Mouse (Mus musculus) E14TG2a.4 (cell line): ENCODE measurements around the gene Igdcc4.

Experiments used
- H3K27me3 ChIP-seq: 2 replicates; pipeline ENCODE4 v1.6.1; 2014; ENCODE audit warnings: low read length, control low read depth; ENCODE audit not compliant: insufficient read depth
- H3K36me3 ChIP-seq: 2 replicates; pipeline ENCODE4 v1.6.1; 2014; ENCODE audit warnings: low read length, control low read depth; ENCODE audit not compliant: insufficient read depth
- H3K4me1 ChIP-seq: replicated peaks from 2 replicates; pipeline ENCODE4 v1.6.1; 2014; ENCODE audit warnings: low read depth, low read length, control low read depth
- H3K4me3 ChIP-seq: replicated peaks from 2 replicates; pipeline ENCODE4 v1.5.1; 2014; ENCODE audit warnings: mild to moderate bottlenecking, low read length
- H3K9me3 ChIP-seq: 2 replicates; pipeline ENCODE4 v1.6.1; 2014; ENCODE audit warnings: low read length, control low read depth
- CTCF ChIP-seq: conservative IDR thresholded peaks from 2 replicates; pipeline ENCODE4 v1.5.1; 2014; ENCODE audit warnings: low read length
- NANOG ChIP-seq: IDR thresholded peaks from 2 replicates; pipeline ENCODE4 v1.6.1; 2014; ENCODE audit warnings: borderline replicate concordance, low read length, mixed read lengths
- POU5F1 ChIP-seq: IDR thresholded peaks from 2 replicates; pipeline ENCODE4 v1.6.1; 2014; ENCODE audit warnings: low read length, borderline replicate concordance

Gene Igdcc4

DNA sequence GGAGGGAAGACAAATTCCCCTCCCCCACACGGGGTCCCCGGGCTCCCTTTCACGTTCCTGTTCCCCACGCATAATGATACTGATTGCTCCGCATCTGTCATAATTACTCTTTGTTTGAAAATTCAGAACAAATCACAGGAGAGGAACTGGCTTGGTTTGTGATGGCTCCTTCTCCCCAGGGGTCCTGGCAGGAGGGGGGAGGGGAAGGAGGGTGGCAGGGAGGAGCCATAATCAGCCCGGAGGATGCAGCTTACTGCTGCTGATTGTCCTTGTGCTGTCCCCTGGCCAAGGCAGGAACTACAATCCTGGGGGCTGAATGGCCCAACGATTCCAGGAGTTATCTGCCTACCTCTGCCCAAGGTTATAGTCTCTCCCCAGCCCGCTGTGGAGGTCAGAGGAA lies 55.3 kb downstream of the Igdcc4 start:
- H3K36me3 ChIP-seq = no peaks in the 10 kb centered on the region
- peaks cover 69% of the 10 kb centered on the region for H3K27me3 ChIP-seq
- no peaks in the 10 kb centered on the region for H3K9me3 ChIP-seq
- H3K4me3 ChIP-seq = peak overlapping the region; percentile 52
- H3K4me1 ChIP-seq = peaks cover 89% of the 10 kb centered on the region
- TF ChIP-seq CTCF (no peak), NANOG (no peak), POU5F1 (no peak)

- H3K4me3 ChIP-seq = peak overlapping the region; percentile 52; the same call in 1 of the 2 replicates
- H3K9me3 ChIP-seq = no peaks in the 10 kb centered on the region
- H3K4me1 ChIP-seq = peaks cover 91% of the 10 kb centered on the region
- TF ChIP-seq CTCF (no peak), NANOG (no peak), POU5F1 (no peak)
- peaks cover 72% of the 10 kb centered on the region for H3K27me3 ChIP-seq
- no peaks in the 10 kb centered on the region for H3K36me3 ChIP-seq
Observed at GRCm38 (mm10) chr9:65157631-65158030, 56.3 kb downstream of the Igdcc4 start.

- Histone ChIP-seq H3K4me3 (no peak overlapping the region), H3K36me3 (no peaks in the 10 kb centered on the region), H3K27me3 (peaks cover 64% of the 10 kb centered on the region), H3K4me1 (peaks cover 78% of the 10 kb centered on the region), H3K9me3 (peaks cover 4% of the 10 kb centered on the region)
- TF ChIP-seq POU5F1 (no peak), CTCF (no peak), NANOG (no peak)
Observed at GRCm38 (mm10) chr9:65161188-65161587, 59.9 kb downstream of the Igdcc4 start.

DNA sequence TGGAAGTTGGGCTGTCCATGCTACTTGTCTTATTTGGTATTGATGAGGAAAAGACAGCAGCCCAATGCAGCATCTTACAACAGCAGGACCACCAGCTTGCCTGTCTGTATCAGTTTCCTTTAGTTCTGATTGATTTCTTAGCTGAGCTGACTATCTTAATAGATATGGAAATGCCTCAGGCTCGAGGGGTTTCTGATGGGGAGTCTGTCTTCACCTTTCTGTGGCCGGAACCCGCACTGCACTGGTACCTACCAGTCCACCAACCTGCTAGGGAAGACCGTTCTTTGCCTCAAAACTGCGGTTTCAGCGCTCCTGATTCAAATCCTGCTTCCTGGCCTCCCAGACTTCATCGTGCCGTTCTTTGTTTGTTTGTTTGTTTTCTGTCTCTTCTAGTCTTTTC lies 60.6 kb downstream of the Igdcc4 start:
- TF ChIP-seq POU5F1 (no peak), NANOG (no peak), CTCF (no peak)

GRCm38 (mm10) chr9:65162711-65163639 lies 61.7 kb downstream of the Igdcc4 start:
- TF ChIP-seq NANOG (no peak), CTCF (no peak), POU5F1 (no peak)
- Histone ChIP-seq H3K4me3 (peak overlapping the region; percentile 75), H3K36me3 (no peaks in the 10 kb centered on the region), H3K9me3 (peaks cover 4% of the 10 kb centered on the region), H3K27me3 (peaks cover 55% of the 10 kb centered on the region), H3K4me1 (peaks cover 78% of the 10 kb centered on the region)

More for the DNA sequence above, 60.6 kb downstream of the Igdcc4 start:
- Histone ChIP-seq H3K27me3 (peaks cover 64% of the 10 kb centered on the region), H3K4me1 (peaks cover 78% of the 10 kb centered on the region), H3K4me3 (no peak overlapping the region), H3K36me3 (no peaks in the 10 kb centered on the region), H3K9me3 (peaks cover 4% of the 10 kb centered on the region)

DNA sequence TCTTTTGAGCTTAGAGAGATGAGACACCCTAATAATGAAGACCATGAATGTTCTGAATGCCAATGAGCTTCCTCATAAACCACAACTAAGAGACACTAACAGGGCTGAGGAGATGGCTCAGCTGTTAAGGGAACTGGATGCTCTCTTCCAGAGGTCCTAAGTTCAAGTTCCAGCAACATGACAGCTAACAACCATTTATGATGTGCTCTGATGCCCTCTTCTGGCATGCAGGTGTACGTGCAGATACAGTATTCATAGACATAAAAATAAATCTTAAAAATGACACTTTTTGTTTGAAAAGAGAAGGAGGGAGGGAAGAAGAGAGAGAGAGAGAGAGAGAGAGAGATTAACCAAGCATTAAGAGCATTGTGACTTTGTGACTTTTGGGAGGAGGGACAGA lies 63.6 kb downstream of the Igdcc4 start:
- H3K4me1 ChIP-seq = peaks cover 82% of the 10 kb centered on the region
- H3K36me3 ChIP-seq = no peaks in the 10 kb centered on the region

GRCm38 (mm10) chr9:65166386-65166785 lies 65.1 kb downstream of the Igdcc4 start:
- Histone ChIP-seq H3K9me3 (peaks cover 4% of the 10 kb centered on the region), H3K27me3 (peaks cover 29% of the 10 kb centered on the region), H3K36me3 (no peaks in the 10 kb centered on the region), H3K4me3 (no peak overlapping the region), H3K4me1 (peaks cover 73% of the 10 kb centered on the region)
- TF ChIP-seq NANOG (no peak), POU5F1 (no peak)

More for the DNA sequence above, 63.6 kb downstream of the Igdcc4 start:
- TF ChIP-seq POU5F1 (no peak), NANOG (no peak), CTCF (peak; percentile 49)
- H3K9me3 ChIP-seq = peaks cover 4% of the 10 kb centered on the region
- H3K27me3 ChIP-seq = peaks cover 43% of the 10 kb centered on the region
- no peak overlapping the region for H3K4me3 ChIP-seq

DNA sequence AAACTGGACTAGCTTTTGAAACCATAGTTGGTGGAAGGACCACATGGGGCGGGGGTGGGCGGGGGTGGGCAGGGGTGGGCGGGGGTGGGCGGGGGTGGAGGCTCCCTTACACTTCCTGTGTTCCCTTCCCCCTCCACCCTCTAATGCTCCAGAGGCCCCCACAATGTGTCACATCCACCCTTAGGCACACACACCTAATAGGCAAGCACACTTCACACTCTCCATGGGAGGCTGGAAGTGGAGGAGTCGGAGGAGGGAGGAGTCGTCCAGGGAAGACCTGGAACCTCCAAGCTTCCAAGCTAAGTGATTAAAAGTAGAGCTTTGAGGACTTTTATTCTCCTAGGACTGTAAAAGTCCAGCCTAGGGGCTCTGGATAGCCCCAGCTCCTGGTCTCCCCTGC lies 67.2 kb downstream of the Igdcc4 start:
- Histone ChIP-seq H3K4me1 (peaks cover 58% of the 10 kb centered on the region), H3K4me3 (peak overlapping the region; percentile 53; the same call in 1 of the 2 replicates), H3K9me3 (peaks cover 4% of the 10 kb centered on the region), H3K27me3 (peaks cover 17% of the 10 kb centered on the region), H3K36me3 (no peaks in the 10 kb centered on the region)
- no peak for TF ChIP-seq CTCF
- no peak for TF ChIP-seq NANOG
- no peak for TF ChIP-seq POU5F1
